Mouse (Mus musculus): ENCODE measurements around the gene Gm49383.

DNA sequence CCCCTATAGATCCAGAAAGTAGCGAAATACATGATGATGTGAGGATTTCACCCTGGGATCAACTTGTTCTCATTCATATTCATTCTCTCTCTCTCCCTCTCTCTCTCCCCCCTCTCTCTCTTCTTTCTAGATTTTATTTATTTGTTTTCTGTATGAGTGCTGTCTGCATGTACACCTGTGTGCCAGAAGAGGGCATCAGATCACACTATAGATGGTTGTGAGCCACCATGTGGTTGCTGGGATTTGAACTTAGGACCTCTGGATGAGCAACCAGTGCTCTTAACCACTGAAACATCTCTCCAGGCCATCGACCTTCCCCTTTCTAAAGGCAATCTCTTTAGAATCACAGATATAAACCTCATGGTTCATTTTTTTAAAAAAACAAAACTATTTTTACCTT lies 11.6 kb upstream of the Gm49383 start:
- TF ChIP-seq POLR2A (IDR thresholded peaks at IDR 0.05; ENCODE audit: insufficient read depth, low read depth, low read length) (no peak), CTCF (IDR thresholded peaks at IDR 0.05; ENCODE audit: insufficient read depth, low read depth, low read length) (no peak)
